Mouse (Mus musculus): ENCODE results near the gene Zfp638.
"Not testable (repeated sequence)": the region's sequence is repeated elsewhere in the genome, so short reads cannot be mapped to it uniquely, and the experiment has no call there.

Zfp638 gene

GRCm38 (mm10) chr6:84009915-84010302 is 143.0 kb downstream of the Zfp638 start:
- no peak for DNase-seq (ENCODE audit: low spot score in 2 of 2)

DNA sequence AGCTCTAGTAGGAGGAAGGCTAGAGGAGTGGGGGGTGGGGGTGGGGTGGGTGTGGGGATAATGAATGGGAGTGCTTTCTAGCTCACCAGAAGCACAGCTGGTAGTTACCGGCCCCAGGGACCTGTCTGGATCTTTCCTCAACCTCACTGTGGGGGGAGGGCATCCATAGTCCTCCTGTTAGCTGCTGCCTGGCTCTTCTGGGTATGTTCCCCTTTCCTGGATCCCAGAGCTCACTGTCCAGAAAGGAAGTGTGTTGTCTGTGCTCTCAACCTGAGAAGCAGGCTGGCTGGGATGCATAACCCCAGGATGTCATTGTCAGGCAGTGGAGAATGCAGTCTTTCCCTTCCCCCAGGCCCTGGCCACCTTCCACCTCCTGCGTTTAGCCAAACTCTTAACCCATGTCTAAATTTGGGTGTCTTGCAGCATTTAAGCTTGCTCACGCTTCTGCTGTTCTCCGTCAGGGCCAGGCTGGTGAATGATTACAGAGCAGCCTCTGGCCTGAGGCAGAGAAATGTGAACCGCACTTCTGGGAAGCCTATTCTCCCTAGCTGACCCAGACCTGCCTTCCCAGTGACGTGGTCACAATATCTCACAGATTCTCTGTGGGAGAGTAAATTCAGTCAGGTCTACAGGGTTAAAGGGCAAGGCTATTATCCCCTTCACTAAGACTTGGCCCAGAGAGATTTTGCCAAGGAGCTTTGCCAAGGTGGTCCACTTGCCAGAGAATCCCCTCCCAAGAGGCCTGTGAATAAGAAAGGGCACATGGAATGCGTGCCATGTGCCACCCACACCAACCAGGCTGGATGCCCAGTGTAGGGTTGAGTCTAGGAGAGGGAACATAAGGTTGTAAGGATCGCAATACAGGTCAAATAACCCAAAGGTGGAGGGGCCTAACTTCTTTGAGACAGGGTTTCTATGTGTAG is 143.7 kb downstream of the Zfp638 start:
- DNase-seq (ENCODE audit: low spot score in 2 of 2), result no peak

- DNase-seq (ENCODE audit: low spot score in 2 of 2), result not testable (repeated sequence)
Observed at GRCm38 (mm10) chr6:84014961-84015683, 148.2 kb downstream of the Zfp638 start.

GRCm38 (mm10) chr6:84016851-84017250 is 149.9 kb downstream of the Zfp638 start:
- DNase-seq (ENCODE audit: low spot score in 2 of 2), result no peak

GRCm38 (mm10) chr6:84017392-84017791 is 150.5 kb downstream of the Zfp638 start:
- no peak for DNase-seq (ENCODE audit: low spot score in 2 of 2)

DNA sequence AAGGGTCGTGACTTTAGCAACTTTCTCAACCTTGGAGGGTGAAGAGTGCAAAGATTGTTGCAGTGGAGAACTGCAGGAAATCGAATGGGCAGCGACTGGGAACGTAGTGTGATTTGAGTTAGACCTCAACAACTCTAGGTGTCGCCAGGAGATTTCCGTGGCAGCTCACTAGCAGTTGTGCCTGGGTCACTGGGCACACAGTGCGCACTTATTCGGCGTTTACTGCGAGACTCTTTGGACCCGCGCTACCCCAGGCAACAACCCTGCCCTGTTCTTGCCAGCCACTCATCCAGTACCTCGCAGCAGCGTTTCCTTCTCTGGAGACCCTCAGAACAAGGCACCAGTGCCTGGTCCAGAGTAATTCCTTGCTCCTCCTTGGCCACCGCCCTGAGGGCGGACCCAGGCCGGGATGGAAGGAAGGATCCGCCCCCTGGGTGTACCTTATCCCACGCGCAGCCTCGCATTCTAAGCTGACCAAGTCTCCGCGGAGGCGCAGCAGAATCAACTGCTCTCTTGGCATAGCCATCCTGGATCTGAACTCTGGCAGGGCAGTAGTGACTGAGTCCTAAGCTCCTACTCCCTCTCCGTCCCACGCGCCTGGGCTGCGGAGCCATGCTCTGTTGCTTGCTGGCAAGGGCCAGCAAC is 152.1 kb downstream of the Zfp638 start:
- DNase-seq (ENCODE audit: low spot score in 2 of 2), result no peak

GRCm38 (mm10) chr6:84020002-84020401 is 153.1 kb downstream of the Zfp638 start:
- DNase-seq (ENCODE audit: low spot score in 2 of 2), result no peak

GRCm38 (mm10) chr6:84021990-84022389 is 155.1 kb downstream of the Zfp638 start:
- DNase-seq (ENCODE audit: low spot score in 2 of 2), result no peak

DNA sequence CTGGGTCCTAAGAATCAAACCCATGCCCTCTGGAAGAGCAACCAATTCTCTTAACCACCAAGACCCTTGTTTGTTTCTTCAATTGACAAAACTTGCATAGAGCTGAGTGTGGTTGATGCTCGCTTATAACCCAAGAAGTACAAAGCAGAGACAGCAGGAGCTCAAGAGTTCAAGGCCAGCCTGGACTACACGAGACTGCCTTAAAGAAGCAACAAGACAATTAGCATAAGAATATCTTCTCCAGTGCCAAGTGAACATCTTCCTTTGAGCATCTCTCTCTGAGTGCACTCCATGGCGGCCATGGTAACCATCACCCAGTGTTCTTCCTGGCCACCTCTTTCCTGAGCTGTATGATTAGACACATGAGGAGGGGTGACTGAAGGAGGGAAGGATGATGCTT is 158.7 kb downstream of the Zfp638 start:
- no peak for DNase-seq (ENCODE audit: low spot score in 2 of 2)

DNA sequence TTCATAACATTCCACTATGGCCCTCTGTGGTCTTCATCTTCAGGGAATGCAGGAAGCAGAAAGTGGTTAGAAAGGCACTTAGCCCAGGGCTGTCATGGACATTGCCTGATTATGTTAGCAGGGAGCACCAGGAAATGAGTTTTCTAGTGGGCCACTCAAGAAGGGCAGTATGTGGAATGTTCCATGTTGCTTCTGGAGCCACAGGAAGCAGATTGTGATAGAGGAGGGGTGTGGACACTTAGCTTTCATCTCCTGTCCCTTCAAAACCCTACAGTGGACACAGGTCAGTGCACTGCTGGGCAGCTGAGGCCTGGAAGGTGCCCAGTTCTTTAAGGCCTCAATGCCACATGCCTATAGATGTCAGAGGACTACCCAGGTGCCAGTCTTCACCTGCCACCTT is 161.9 kb downstream of the Zfp638 start:
- DNase-seq (ENCODE audit: low spot score in 2 of 2), result no peak

DNA sequence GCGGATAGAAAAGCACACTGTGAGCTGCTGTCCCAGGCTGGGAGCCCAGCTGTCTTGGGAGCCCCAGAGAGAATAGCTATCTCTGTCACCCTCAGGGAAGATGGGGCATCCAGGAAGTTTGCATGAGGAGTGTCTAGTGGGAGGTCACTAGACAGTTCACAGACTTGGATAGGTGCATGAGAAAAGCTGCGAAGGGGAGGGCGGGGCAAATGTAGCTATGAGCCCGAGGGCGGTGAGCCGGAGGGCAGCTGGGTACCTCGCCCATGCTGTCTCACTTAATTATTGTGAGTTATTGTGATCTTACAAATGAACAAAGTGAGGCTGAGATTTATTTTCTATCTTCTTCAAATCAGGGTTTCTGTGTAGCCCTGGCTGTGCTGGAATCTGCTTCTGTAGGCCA is 162.9 kb downstream of the Zfp638 start:
- DNase-seq (ENCODE audit: low spot score in 2 of 2), result no peak

- DNase-seq (ENCODE audit: low spot score in 2 of 2), result not testable (repeated sequence)
Observed at GRCm38 (mm10) chr6:84032516-84032915, 165.6 kb downstream of the Zfp638 start.

Data from left cerebral cortex, adult 9 months (tissue).